Mouse (Mus musculus) neural tube, embryonic 15.5 days (tissue): Measurements from ENCODE around the gene Nckipsd. TPM values are rescaled to one million over a fixed set of nuclear protein-coding genes. Genes with fewer than 3 reads are reported as not detected.

Experiments
- ATAC-seq: fragments of 200-750 bp; cut with Nextera tagmentation; 2 replicates; pipeline ENCODE4 v1.8.0; 2017; ENCODE audit warnings: mild to moderate bottlenecking, moderate TSS enrichment, moderate library complexity; ENCODE audit not compliant: low FRiP score
- H3K27ac ChIP-seq: fragments of 300-500 bp; sonication (generic); replicated peaks from 2 replicates; pipeline ENCODE4 v1.5.1; 2015; ENCODE audit warnings: mild to moderate bottlenecking, inconsistent platforms
- H3K27me3 ChIP-seq: fragments of 300-500 bp; sonication (generic); replicated peaks from 2 replicates; pipeline ENCODE4 v1.6.1; 2015; ENCODE audit warnings: inconsistent platforms
- H3K36me3 ChIP-seq: fragments of 300-500 bp; sonication (generic); 2 replicates; pipeline ENCODE4 v1.6.1; 2015; ENCODE audit warnings: inconsistent platforms
- H3K4me1 ChIP-seq: fragments of 300-500 bp; sonication (generic); 2 replicates; pipeline ENCODE4 v1.6.1; 2015; ENCODE audit warnings: inconsistent platforms
- H3K4me2 ChIP-seq: fragments of 300-500 bp; sonication (generic); 2 replicates; pipeline ENCODE4 v1.6.1; 2015; ENCODE audit warnings: inconsistent platforms, mild to moderate bottlenecking, moderate library complexity
- H3K4me3 ChIP-seq: fragments of 300-500 bp; sonication (generic); replicated peaks from 2 replicates; pipeline ENCODE4 v1.5.1; 2015; ENCODE audit warnings: mild to moderate bottlenecking, inconsistent platforms
- H3K9ac ChIP-seq: fragments of 300-500 bp; sonication (generic); replicated peaks from 2 replicates; pipeline ENCODE4 v1.6.1; 2015; ENCODE audit warnings: mild to moderate bottlenecking, inconsistent platforms
- H3K9me3 ChIP-seq: fragments of 300-500 bp; sonication (generic); replicated peaks from 2 replicates; pipeline ENCODE4 v1.6.1; 2016; ENCODE audit warnings: inconsistent platforms
- WGBS: fragments of 180-500 bp; shearing (Covaris S2); methylation state at CpG from one replicate; pipeline ENCODE4 v1.1.7; 2015; ENCODE audit warnings: mixed read lengths; 5-methylcytosine and 5-hydroxymethylcytosine counted together
- polyA plus RNA-seq: library from polyadenylated mRNA; unstranded; fragments of >200 nt; fragmentation: Nextera tagmentation; extraction: Ambion mirVana; gene quantifications from 2 replicates; pipeline ENCODE4 v1.2.1, GENCODE M21; 2015

Nckipsd gene
- polyA plus RNA-seq, 1 experiment from 2014 or later = 40.0 TPM

GRCm38 (mm10) chr9:108805768-108806167, 2.4 kb upstream of the Nckipsd start:
- H3K27me3 ChIP-seq = no peaks in the 10 kb centered on the region
- no peak overlapping the region for H3K9ac ChIP-seq
- peaks cover 25% of the 10 kb centered on the region for H3K4me1 ChIP-seq
- WGBS = 90% methylated on average over 8 of the region's 8 CpGs
- H3K36me3 ChIP-seq = peaks cover 66% of the 10 kb centered on the region
- no peak overlapping the region for H3K27ac ChIP-seq
- H3K4me3 ChIP-seq = no peak overlapping the region
- no peaks in the 10 kb centered on the region for H3K9me3 ChIP-seq
- ATAC-seq = no peak
- H3K4me2 ChIP-seq = no peak overlapping the region

- no peak overlapping the region for H3K9ac ChIP-seq
- H3K4me3 ChIP-seq = no peak overlapping the region
- H3K9me3 ChIP-seq = no peaks in the 10 kb centered on the region
- no peaks in the 10 kb centered on the region for H3K27me3 ChIP-seq
- no peak for ATAC-seq
- no peak overlapping the region for H3K27ac ChIP-seq
- H3K4me2 ChIP-seq = no peak overlapping the region
- H3K4me1 ChIP-seq = peaks cover 27% of the 10 kb centered on the region
- H3K36me3 ChIP-seq = peaks cover 67% of the 10 kb centered on the region
These were observed 1.8 kb upstream of the Nckipsd start for GRCm38 (mm10) chr9:108806379-108806778.

GRCm38 (mm10) chr9:108806831-108807230, 1.3 kb upstream of the Nckipsd start:
- H3K9me3 ChIP-seq = no peaks in the 10 kb centered on the region
- H3K9ac ChIP-seq = no peak overlapping the region
- no peak for ATAC-seq
- 0 out of 2 replicates have a peak overlapping the region, but pooled peaks have one; percentile 85 for H3K27ac ChIP-seq
- no peaks in the 10 kb centered on the region for H3K27me3 ChIP-seq
- no peak overlapping the region for H3K4me3 ChIP-seq
- no peak overlapping the region for H3K4me2 ChIP-seq
- H3K36me3 ChIP-seq = peaks cover 67% of the 10 kb centered on the region
- WGBS = 88% methylated on average over 1 of the region's 1 CpGs
- H3K4me1 ChIP-seq = peaks cover 27% of the 10 kb centered on the region

GRCm38 (mm10) chr9:108807674-108808073, 494 bp upstream of the Nckipsd start:
- Histone ChIP-seq H3K4me2 (0 out of 2 replicates have a peak overlapping the region, but pooled peaks have one; percentile 83), H3K4me3 (peak overlapping the region; percentile 86; the same call in 1 of the 2 replicates), H3K27me3 (no peaks in the 10 kb centered on the region), H3K9me3 (no peaks in the 10 kb centered on the region), H3K36me3 (peaks cover 67% of the 10 kb centered on the region), H3K9ac (no peak overlapping the region), H3K27ac (peak overlapping the region; percentile 85; the same call in 1 of the 2 replicates), H3K4me1 (peaks cover 27% of the 10 kb centered on the region)
- ATAC-seq = no peak
- 84% methylated on average over 5 of the region's 5 CpGs for WGBS

- H3K9me3 ChIP-seq = no peaks in the 10 kb centered on the region
- H3K4me3 ChIP-seq = peak overlapping the region; percentile 86
- no peak for ATAC-seq
- H3K27me3 ChIP-seq = no peaks in the 10 kb centered on the region
- H3K4me2 ChIP-seq = peak overlapping the region; percentile 83
- peaks cover 69% of the 10 kb centered on the region for H3K36me3 ChIP-seq
- H3K4me1 ChIP-seq = peaks cover 27% of the 10 kb centered on the region
- H3K27ac ChIP-seq = no peak overlapping the region
- 65% methylated on average over 5 of the region's 5 CpGs for WGBS
- peak overlapping the region; percentile 93 for H3K9ac ChIP-seq
These were observed 1.0 kb downstream of the Nckipsd start for GRCm38 (mm10) chr9:108809188-108809587.

- WGBS = 84% methylated on average over 6 of the region's 6 CpGs
- ATAC-seq = no peak
- Histone ChIP-seq H3K4me2 (no peak overlapping the region), H3K4me1 (peaks cover 27% of the 10 kb centered on the region), H3K4me3 (no peak overlapping the region), H3K27me3 (no peaks in the 10 kb centered on the region), H3K9me3 (no peaks in the 10 kb centered on the region), H3K27ac (no peak overlapping the region), H3K36me3 (peaks cover 69% of the 10 kb centered on the region), H3K9ac (no peak overlapping the region)
These were observed 1.6 kb downstream of the Nckipsd start for GRCm38 (mm10) chr9:108809723-108810122.

- Histone ChIP-seq H3K9ac (0 out of 2 replicates have a peak overlapping the region, but pooled peaks have one; percentile 26), H3K4me3 (no peak overlapping the region), H3K9me3 (no peaks in the 10 kb centered on the region), H3K4me1 (peaks cover 27% of the 10 kb centered on the region), H3K27me3 (no peaks in the 10 kb centered on the region), H3K4me2 (no peak overlapping the region), H3K36me3 (peaks cover 69% of the 10 kb centered on the region), H3K27ac (no peak overlapping the region)
- no peak for ATAC-seq
- WGBS = 88% methylated on average over 5 of the region's 5 CpGs
These were observed 2.3 kb downstream of the Nckipsd start for GRCm38 (mm10) chr9:108810516-108810915.

- peaks cover 5% of the 10 kb centered on the region for H3K4me1 ChIP-seq
- no peaks in the 10 kb centered on the region for H3K27me3 ChIP-seq
- no peak overlapping the region for H3K27ac ChIP-seq
- H3K9me3 ChIP-seq = no peaks in the 10 kb centered on the region
- no peak overlapping the region for H3K4me3 ChIP-seq
- no peak overlapping the region for H3K4me2 ChIP-seq
- WGBS = 93% methylated on average over 7 of the region's 7 CpGs
- no peak for ATAC-seq
- no peak overlapping the region for H3K9ac ChIP-seq
- peaks cover 76% of the 10 kb centered on the region for H3K36me3 ChIP-seq
These were observed 7.4 kb downstream of the Nckipsd start for GRCm38 (mm10) chr9:108815557-108815956.

- H3K4me2 ChIP-seq = no peak overlapping the region
- peaks cover 38% of the 10 kb centered on the region for H3K36me3 ChIP-seq
- H3K9me3 ChIP-seq = no peaks in the 10 kb centered on the region
- no peaks in the 10 kb centered on the region; the same call in 1 of the 2 replicates for H3K27me3 ChIP-seq
- WGBS = 61% methylated on average over 3 of the region's 3 CpGs
- H3K9ac ChIP-seq = no peak overlapping the region
- no peak overlapping the region for H3K4me3 ChIP-seq
- no peak for ATAC-seq
- H3K4me1 ChIP-seq = peaks cover 11% of the 10 kb centered on the region
- H3K27ac ChIP-seq = no peak overlapping the region
These were observed 11.3 kb downstream of the Nckipsd start for GRCm38 (mm10) chr9:108819495-108819894.

- WGBS = 70% methylated on average over 5 of the region's 5 CpGs
- Histone ChIP-seq H3K4me2 (no peak overlapping the region), H3K9ac (no peak overlapping the region), H3K27ac (no peak overlapping the region), H3K27me3 (no peaks in the 10 kb centered on the region; the same call in 1 of the 2 replicates), H3K36me3 (peaks cover 32% of the 10 kb centered on the region), H3K9me3 (no peaks in the 10 kb centered on the region), H3K4me1 (peaks cover 12% of the 10 kb centered on the region), H3K4me3 (no peak overlapping the region)
- no peak for ATAC-seq
These were observed 11.9 kb downstream of the Nckipsd start for GRCm38 (mm10) chr9:108820077-108820476.

- H3K4me2 ChIP-seq = peak overlapping the region; percentile 92
- ATAC-seq = no peak
- peak overlapping the region; percentile 61 for H3K4me3 ChIP-seq
- no peaks in the 10 kb centered on the region for H3K9me3 ChIP-seq
- H3K4me1 ChIP-seq = peaks cover 39% of the 10 kb centered on the region
- H3K27ac ChIP-seq = peak overlapping the region; percentile 89
- peaks cover 13% of the 10 kb centered on the region for H3K36me3 ChIP-seq
- 4% methylated on average over 25 of the region's 25 CpGs for WGBS
- H3K9ac ChIP-seq = peak overlapping the region; percentile 43
- peaks cover 16% of the 10 kb centered on the region for H3K27me3 ChIP-seq
These were observed 16.0 kb downstream of the Nckipsd start for GRCm38 (mm10) chr9:108824144-108824685.

GRCm38 (mm10) chr9:108824755-108825413, 16.7 kb downstream of the Nckipsd start:
- H3K36me3 ChIP-seq = peaks cover 20% of the 10 kb centered on the region
- under 1% methylated on average over 31 of the region's 31 CpGs for WGBS
- peaks cover 19% of the 10 kb centered on the region for H3K27me3 ChIP-seq
- H3K4me3 ChIP-seq = peak overlapping the region; percentile 61
- peak overlapping the region; percentile 81 for H3K9ac ChIP-seq
- peaks cover 46% of the 10 kb centered on the region for H3K4me1 ChIP-seq
- H3K27ac ChIP-seq = peak overlapping the region; percentile 89
- H3K4me2 ChIP-seq = peak overlapping the region; percentile 92
- no peaks in the 10 kb centered on the region for H3K9me3 ChIP-seq
- peak; percentile 93 for ATAC-seq
